Mouse (Mus musculus): Measurements from ENCODE around the gene Atp1b3. TPM values are rescaled to one million over a fixed set of nuclear protein-coding genes. Genes with fewer than 3 reads are reported as not detected.
"Not testable (repeated sequence)": the region's sequence is repeated elsewhere in the genome, so short reads cannot be mapped to it uniquely, and the experiment has no call there.

Gene Atp1b3
- polyA plus RNA-seq, 1 experiment from 2014 or later, result 147 TPM

DNA sequence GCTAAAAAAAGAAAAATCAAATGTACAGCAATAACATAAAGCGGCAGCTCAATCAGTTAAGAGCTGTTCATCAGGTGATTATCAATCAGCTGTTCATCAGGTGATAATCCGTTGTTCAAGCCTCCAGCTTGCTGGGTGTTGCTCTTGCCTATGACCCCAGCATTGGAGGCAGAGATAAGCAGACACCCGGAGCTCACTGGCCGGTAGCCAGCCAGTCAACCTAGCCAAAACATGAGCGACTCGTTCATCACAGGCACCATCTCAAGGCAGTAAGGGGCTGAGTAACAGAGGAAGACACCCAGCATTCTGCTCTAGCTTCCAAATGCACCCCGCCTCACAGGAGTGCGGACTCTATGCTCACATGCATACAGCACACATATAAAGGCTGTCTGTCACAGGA, 10.4 kb downstream of the Atp1b3 start:
- 85% methylated on average over 8 of the region's 8 CpGs for WGBS
- Histone ChIP-seq H3K27me3 (replicated peaks; ENCODE audit: low read depth, poor library complexity, severe bottlenecking) (no peaks in the 10 kb centered on the region), H3K9me3 (no peaks in the 10 kb centered on the region), H3K36me3 (replicated peaks) (peaks cover 45% of the 10 kb centered on the region), H3K4me3 (no peak overlapping the region), H3K4me1 (peaks cover 2% of the 10 kb centered on the region; the same call in 1 of the 2 replicates), H3K27ac (replicated peaks) (no peak overlapping the region)
- no peak for DNase-seq (ENCODE audit: low spot score)

DNA sequence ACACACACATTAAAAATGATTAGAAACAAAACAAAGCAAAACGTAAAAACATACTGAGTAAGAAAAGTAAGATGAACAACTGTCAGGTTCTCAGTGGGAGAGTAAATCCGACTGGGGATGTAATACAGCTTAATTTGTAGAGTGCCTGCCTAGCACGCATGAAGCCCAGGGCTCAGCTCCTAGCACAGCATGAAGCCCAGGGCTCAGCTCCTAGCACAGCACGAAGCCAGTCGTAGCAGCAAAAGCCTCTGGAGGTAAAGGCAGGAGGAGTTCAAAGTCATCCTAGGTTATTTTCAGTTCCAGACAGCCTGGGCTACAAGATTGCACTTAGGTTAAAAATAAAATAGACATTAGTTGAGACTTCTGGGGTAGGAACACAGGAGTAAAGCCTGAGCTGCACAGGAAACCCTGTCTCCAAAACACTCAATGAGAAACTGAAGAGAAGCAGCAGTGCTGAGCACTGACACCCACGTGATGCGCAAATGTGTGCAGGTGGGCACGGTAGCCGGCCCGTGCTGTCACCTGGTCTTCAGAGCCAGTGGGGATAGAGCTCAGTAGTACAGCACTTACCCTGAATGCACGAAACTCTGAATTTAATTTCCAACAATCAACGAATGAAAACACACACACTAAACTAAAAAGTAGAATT, 11.0 kb downstream of the Atp1b3 start:
- H3K9me3 ChIP-seq, result no peaks in the 10 kb centered on the region
- no peaks in the 10 kb centered on the region for H3K27me3 ChIP-seq (replicated peaks; ENCODE audit: low read depth, poor library complexity, severe bottlenecking)
- 80% methylated on average over 12 of the region's 12 CpGs for WGBS
- H3K4me3 ChIP-seq, result no peak overlapping the region
- no peak for DNase-seq (ENCODE audit: low spot score)
- no peak overlapping the region for H3K27ac ChIP-seq (replicated peaks)
- peaks cover 40% of the 10 kb centered on the region for H3K36me3 ChIP-seq (replicated peaks)
- peaks cover 2% of the 10 kb centered on the region; the same call in 1 of the 2 replicates for H3K4me1 ChIP-seq

DNA sequence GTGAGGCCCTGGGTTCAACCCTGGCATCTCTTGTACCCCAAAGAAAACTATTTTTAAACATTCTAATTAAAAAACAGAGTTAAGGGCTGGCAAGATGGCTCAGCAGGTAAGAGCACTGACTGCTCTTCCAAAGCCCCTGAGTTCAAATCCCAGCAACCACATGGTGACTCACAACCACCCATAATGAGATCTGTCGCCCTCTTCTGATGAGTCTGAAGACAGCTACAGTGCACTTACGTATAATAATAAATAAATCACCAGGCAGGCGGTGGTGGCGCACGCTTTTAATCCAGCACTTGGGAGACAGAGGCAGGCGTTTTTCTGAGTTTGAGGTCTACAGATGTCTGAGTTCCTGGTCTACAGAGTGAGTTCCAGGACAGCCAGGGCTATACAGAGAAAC, 12.5 kb downstream of the Atp1b3 start:
- not testable (repeated sequence) for H3K9me3 ChIP-seq; H3K4me1 ChIP-seq; DNase-seq (ENCODE audit: low spot score); H3K27me3 ChIP-seq (replicated peaks; ENCODE audit: low read depth, poor library complexity, severe bottlenecking); H3K27ac ChIP-seq (replicated peaks); H3K4me3 ChIP-seq
- peaks cover 38% of the 10 kb centered on the region for H3K36me3 ChIP-seq (replicated peaks)
- WGBS, result 89% methylated on average over 6 of the region's 6 CpGs

DNA sequence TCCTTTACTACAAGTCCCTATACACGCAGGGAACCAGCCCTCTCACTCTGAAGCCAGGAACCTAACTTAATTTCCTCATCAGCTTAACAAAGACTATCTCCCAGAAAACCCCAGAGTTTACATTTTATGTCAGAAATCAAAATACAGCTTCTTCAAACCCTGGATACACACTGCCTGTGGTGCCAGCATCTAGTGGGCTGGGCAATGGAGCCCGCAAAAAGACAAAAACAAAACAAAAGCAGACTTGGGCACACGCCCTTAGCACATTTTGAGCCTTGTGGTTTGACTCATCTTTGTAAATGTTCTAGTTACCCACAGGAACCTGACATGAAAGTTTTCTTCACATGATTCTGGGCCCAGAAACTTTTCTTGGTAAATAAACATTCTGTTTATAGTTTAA, 13.8 kb downstream of the Atp1b3 start:
- Histone ChIP-seq H3K27ac (replicated peaks) (no peak overlapping the region), H3K9me3 (no peaks in the 10 kb centered on the region), H3K4me3 (no peak overlapping the region), H3K27me3 (replicated peaks; ENCODE audit: low read depth, poor library complexity, severe bottlenecking) (no peaks in the 10 kb centered on the region), H3K4me1 (peaks cover 2% of the 10 kb centered on the region; the same call in 1 of the 2 replicates), H3K36me3 (replicated peaks) (peaks cover 35% of the 10 kb centered on the region)
- no peak for DNase-seq (ENCODE audit: low spot score)
- 55% methylated on average over 3 of the region's 3 CpGs for WGBS

DNA sequence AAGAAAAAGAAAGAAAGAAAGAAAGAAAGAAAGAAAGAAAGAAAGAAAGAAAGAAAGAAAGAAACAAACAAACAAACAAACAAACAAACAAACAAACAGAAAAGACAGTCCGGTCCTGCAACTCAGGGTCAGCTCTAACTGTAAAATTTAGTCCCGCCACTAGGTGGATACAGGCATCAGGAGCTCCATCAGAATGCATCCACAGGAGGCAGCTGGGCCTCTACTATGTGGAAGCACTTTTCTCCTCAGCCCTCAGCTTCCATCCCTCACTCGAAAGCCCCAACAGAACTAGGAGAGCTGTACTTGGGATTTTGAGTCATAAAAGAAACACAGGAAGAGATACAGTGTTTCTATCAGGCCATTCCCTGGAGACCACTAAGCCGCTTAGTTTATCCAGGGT, 14.2 kb downstream of the Atp1b3 start:
- Histone ChIP-seq H3K9me3 (no peaks in the 10 kb centered on the region), H3K4me1 (peaks cover 2% of the 10 kb centered on the region; the same call in 1 of the 2 replicates), H3K4me3 (no peak overlapping the region), H3K36me3 (replicated peaks) (peaks cover 38% of the 10 kb centered on the region), H3K27ac (replicated peaks) (no peak overlapping the region), H3K27me3 (replicated peaks; ENCODE audit: low read depth, poor library complexity, severe bottlenecking) (no peaks in the 10 kb centered on the region)
- DNase-seq (ENCODE audit: low spot score), result peak; percentile 42
- WGBS, result 42% methylated on average over 4 of the region's 4 CpGs

DNA sequence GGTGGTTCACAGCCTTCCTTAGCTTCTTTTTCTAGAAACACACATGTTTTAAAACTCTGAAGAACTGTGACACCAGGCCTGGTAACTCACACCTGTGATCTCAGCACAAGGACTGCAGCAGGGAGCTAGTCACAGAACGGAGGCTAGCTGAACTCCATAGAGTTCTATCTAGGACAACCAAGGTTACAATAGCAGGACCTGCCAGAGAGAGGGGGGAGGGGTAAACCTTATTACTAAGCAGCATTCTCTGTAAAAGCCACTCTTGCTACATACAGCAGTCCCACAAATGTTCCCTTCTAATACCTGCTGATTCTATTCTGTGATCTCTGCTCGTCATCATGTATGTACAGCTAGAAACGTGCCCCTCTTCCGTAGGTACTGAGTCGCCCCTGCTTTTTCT, 15.4 kb downstream of the Atp1b3 start:
- Histone ChIP-seq H3K27me3 (replicated peaks; ENCODE audit: low read depth, poor library complexity, severe bottlenecking) (no peaks in the 10 kb centered on the region), H3K27ac (replicated peaks) (no peak overlapping the region), H3K36me3 (replicated peaks) (peaks cover 45% of the 10 kb centered on the region), H3K4me1 (peaks cover 1% of the 10 kb centered on the region; the same call in 1 of the 2 replicates), H3K9me3 (no peaks in the 10 kb centered on the region), H3K4me3 (no peak overlapping the region)
- DNase-seq (ENCODE audit: low spot score), result no peak
- WGBS, result 87% methylated on average over 5 of the region's 5 CpGs

DNA sequence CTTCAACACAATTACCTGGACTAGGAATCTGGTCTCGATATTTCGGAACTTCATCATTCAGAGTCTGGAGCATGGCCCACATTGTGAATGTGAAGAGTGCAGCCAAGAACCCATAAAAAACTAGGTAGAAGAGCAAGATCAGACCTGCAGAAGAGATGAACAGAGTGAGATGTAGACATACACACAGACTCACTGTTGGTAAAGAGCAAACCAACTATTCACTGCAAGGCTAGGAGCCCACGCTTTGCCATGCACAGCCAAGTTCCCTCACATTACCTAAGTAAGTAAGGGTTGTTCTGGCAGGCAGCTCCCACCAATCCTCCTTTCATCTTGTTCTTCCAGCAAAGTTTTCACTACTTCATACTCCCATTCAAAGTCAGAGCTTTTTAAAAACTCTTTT, 18.5 kb downstream of the Atp1b3 start:
- Histone ChIP-seq H3K9me3 (no peaks in the 10 kb centered on the region), H3K27me3 (replicated peaks; ENCODE audit: low read depth, poor library complexity, severe bottlenecking) (no peaks in the 10 kb centered on the region), H3K27ac (replicated peaks) (no peak overlapping the region), H3K4me3 (no peak overlapping the region), H3K4me1 (no peaks in the 10 kb centered on the region), H3K36me3 (replicated peaks) (peaks cover 55% of the 10 kb centered on the region)
- WGBS, result 97% methylated on average over 3 of the region's 3 CpGs
- DNase-seq (ENCODE audit: low spot score), result no peak

DNA sequence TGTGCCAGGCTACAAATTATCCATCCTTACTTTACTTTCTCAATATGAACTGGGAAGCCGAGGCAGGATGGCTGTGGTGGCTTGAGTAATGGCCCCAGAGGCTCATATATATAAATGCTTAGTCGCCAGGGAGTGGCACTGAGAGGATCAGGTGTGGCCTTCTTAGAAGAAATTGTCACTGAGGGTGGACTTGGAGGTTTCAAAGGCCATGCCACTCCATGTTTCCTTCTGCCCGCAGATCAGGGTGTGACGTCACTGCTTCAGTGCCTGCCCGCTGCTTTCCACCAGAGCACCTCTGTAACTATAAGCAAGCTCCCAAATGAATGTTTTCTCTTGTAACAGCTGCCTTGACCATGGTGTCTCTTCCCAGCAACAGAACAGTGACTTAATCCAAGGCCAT, 33.1 kb downstream of the Atp1b3 start:
- Histone ChIP-seq H3K4me3 (no peak overlapping the region), H3K27ac (replicated peaks) (no peak overlapping the region), H3K27me3 (replicated peaks; ENCODE audit: low read depth, poor library complexity, severe bottlenecking) (no peaks in the 10 kb centered on the region), H3K9me3 (no peaks in the 10 kb centered on the region), H3K4me1 (no peaks in the 10 kb centered on the region), H3K36me3 (replicated peaks) (peaks cover 60% of the 10 kb centered on the region)
- 94% methylated on average over 5 of the region's 5 CpGs for WGBS
- DNase-seq (ENCODE audit: low spot score), result no peak

DNA sequence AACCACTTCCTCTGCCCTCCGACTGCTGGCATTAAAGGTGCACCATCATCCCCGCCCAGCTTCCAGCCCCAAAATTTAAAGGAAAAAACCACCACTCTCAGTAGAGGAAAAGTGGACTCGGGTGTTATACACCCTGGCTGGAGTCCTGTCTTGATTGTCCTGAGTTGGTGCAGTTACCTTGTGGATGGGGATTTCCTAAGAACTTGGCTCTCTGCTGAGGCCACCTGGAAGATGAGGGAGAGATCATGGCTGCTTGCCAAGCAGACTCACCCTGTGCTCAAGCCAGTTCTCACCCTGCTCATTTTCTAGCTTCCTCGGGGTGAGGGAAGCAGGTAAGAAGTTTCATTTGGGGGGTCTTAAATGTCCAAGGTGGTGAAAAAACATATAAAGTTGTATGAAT, 36.0 kb downstream of the Atp1b3 start:
- no peaks in the 10 kb centered on the region for H3K27me3 ChIP-seq (replicated peaks; ENCODE audit: low read depth, poor library complexity, severe bottlenecking)
- H3K27ac ChIP-seq (replicated peaks), result no peak overlapping the region
- H3K9me3 ChIP-seq, result no peaks in the 10 kb centered on the region
- H3K4me3 ChIP-seq, result no peak overlapping the region
- no peak for DNase-seq (ENCODE audit: low spot score)
- 0 out of 2 replicates have a peak, but pooled peaks cover 8% of the 10 kb centered on the region for H3K4me1 ChIP-seq
- 89% methylated on average over 4 of the region's 4 CpGs for WGBS
- peaks cover 41% of the 10 kb centered on the region for H3K36me3 ChIP-seq (replicated peaks)

DNA sequence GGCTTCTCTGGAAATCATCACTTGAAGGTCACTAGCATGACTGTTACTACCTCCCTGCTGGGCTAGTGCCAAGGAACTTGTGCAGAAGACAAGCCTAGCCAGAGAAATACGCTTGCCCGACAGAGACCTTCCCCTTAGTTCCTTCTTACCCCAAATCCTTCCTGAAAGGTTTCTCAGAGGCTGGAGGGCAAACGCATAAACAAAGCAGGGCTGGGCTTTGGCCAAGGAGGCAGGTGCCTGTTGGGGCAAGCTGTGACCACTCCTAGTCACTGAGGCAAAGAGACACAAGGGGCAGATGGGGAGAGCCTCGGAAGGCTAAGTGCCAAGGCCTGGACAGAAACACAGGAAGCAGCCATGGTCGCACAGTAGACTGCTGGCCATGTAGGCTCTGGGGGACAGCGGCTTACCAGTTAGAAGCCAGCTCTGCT, 37.7 kb downstream of the Atp1b3 start:
- no peak for DNase-seq (ENCODE audit: low spot score)
- Histone ChIP-seq H3K27ac (replicated peaks) (no peak overlapping the region), H3K4me1 (0 out of 2 replicates have a peak, but pooled peaks cover 8% of the 10 kb centered on the region), H3K36me3 (replicated peaks) (peaks cover 35% of the 10 kb centered on the region), H3K27me3 (replicated peaks; ENCODE audit: low read depth, poor library complexity, severe bottlenecking) (no peaks in the 10 kb centered on the region), H3K9me3 (no peaks in the 10 kb centered on the region), H3K4me3 (no peak overlapping the region)
- 78% methylated on average over 6 of the region's 6 CpGs for WGBS

DNA sequence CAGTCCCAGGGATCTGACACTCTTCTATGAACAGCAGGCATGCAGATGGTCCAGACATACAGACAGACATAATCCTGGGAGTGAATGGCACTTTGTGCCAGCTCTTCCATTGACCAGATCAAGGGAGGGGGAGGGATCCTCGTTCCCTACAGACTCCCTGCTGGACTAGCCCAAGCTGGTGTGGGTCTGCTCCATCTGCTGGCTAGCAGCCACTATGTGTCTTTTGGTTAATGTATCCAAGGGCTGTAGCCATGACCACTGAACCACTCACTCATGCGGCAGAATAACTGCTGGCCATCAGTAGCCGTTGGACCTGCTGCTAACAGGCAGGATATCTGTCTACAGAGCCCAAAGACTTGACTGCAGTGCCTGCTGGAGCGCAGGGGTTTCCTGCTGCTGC, 39.7 kb downstream of the Atp1b3 start:
- Histone ChIP-seq H3K4me3 (no peak overlapping the region), H3K27ac (replicated peaks) (no peak overlapping the region)
- 73% methylated on average over 4 of the region's 4 CpGs for WGBS

DNA sequence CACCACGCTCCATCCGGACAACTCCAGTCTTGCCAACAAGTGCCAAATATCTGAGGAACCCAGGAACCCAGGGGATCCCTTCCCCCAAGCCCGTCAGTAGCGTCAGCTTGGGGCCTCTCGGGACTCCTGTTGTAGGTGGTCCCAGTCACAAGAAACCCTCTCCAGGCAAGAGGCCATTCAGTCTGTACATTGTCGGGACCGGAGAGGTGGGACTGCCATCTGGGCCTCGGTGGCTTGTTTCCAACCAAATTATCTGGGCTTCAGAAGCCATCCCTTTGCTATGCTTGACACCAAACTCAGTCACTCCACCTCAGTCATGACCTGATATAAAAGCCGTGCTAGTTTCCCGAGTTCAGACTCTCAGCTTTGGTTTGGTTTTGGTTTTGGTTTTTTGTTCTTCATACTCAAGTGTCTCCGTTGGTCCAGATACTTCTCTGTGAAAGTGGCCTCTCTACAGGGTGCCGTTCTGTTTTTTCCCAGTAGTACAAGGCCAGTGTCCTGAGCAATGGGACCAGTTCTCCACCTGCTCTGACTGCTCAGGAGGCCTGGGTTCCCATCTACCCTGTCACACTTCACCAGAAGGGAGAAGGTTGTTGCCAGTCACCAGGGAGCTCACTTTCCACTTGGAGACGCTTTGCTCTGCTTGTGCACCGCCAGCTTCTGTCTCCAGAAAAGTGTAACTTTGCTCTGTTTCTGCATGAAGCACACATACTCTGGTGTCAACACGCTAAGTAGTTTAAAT, 41.7 kb downstream of the Atp1b3 start:
- no peak overlapping the region for H3K4me3 ChIP-seq
- no peaks in the 10 kb centered on the region for H3K9me3 ChIP-seq
- H3K4me1 ChIP-seq, result 0 out of 2 replicates have a peak, but pooled peaks cover 8% of the 10 kb centered on the region
- H3K27ac ChIP-seq (replicated peaks), result no peak overlapping the region
- WGBS, result 92% methylated on average over 15 of the region's 15 CpGs
- DNase-seq (ENCODE audit: low spot score), result no peak
- H3K36me3 ChIP-seq (replicated peaks), result peaks cover 59% of the 10 kb centered on the region
- H3K27me3 ChIP-seq (replicated peaks; ENCODE audit: low read depth, poor library complexity, severe bottlenecking), result no peaks in the 10 kb centered on the region

More for the DNA sequence above, 39.7 kb downstream of the Atp1b3 start:
- Histone ChIP-seq H3K4me1 (0 out of 2 replicates have a peak, but pooled peaks cover 8% of the 10 kb centered on the region), H3K9me3 (no peaks in the 10 kb centered on the region), H3K36me3 (replicated peaks) (peaks cover 44% of the 10 kb centered on the region), H3K27me3 (replicated peaks; ENCODE audit: low read depth, poor library complexity, severe bottlenecking) (no peaks in the 10 kb centered on the region)
- no peak for DNase-seq (ENCODE audit: low spot score)

DNA sequence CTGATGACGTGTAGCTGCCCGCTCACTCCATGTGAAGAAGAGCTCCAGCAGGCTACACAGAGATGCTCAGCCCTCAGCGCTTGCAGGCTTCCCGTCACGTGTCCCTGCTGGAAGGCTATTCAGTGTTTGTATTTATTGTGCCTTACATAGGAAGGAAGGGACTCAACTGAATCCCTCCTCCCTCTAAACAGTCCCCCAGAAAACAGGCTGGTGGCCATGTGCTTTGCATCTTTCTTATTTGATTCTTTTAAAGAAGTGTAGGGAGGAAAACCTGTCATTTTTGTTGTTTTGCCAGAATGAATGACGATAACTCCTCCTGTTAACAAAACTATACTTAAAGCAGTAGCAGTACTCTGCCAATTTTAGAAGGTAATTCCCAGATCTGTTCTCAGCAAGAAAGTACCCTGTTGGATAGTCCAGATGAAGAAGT, 43.7 kb downstream of the Atp1b3 start:
- DNase-seq (ENCODE audit: low spot score), result no peak
- Histone ChIP-seq H3K27me3 (replicated peaks; ENCODE audit: low read depth, poor library complexity, severe bottlenecking) (no peaks in the 10 kb centered on the region), H3K9me3 (no peaks in the 10 kb centered on the region), H3K27ac (replicated peaks) (no peak overlapping the region), H3K4me1 (0 out of 2 replicates have a peak, but pooled peaks cover 8% of the 10 kb centered on the region), H3K4me3 (no peak overlapping the region), H3K36me3 (replicated peaks) (peaks cover 79% of the 10 kb centered on the region)
- 89% methylated on average over 6 of the region's 6 CpGs for WGBS
